Mouse (Mus musculus) myocyte (in vitro differentiated cells): ENCODE results near the gene Fam198b. TPM values are rescaled to one million over a fixed set of nuclear protein-coding genes. Genes with fewer than 3 reads are reported as not detected.

Experiments
- H3K27me3 ChIP-seq: one replicate; pipeline ENCODE4 v1.6.1; 2011; ENCODE audit not compliant: control insufficient read depth, insufficient read depth, insufficient read length
- H3K36me3 ChIP-seq: one replicate; pipeline ENCODE4 v1.6.1; 2011; ENCODE audit not compliant: control insufficient read depth, insufficient read depth
- H3K4me2 ChIP-seq: one replicate; pipeline ENCODE4 v1.6.1; 2011; ENCODE audit warnings: low read depth, control low read depth
- H3K4me3 ChIP-seq: one replicate; pipeline ENCODE4 v1.5.1; 2011; ENCODE audit warnings: mild to moderate bottlenecking, control low read depth, moderate library complexity
- H3K79me2 ChIP-seq: one replicate; pipeline ENCODE4 v1.6.1; 2011; ENCODE audit not compliant: control insufficient read depth, insufficient read depth
- H3ac ChIP-seq: one replicate; pipeline ENCODE4 v1.6.1; 2011; ENCODE audit not compliant: control insufficient read depth, insufficient read length
- CEBPB ChIP-seq: IDR thresholded peaks from 2 replicates; pipeline ENCODE4 v1.6.1; 2011; ENCODE audit warnings: mild to moderate bottlenecking, moderate library complexity; ENCODE audit not compliant: poor library complexity, insufficient read depth, severe bottlenecking
- E2F4 ChIP-seq: IDR thresholded peaks from one replicate; pipeline ENCODE4 v1.6.1; 2011; ENCODE audit warnings: mild to moderate bottlenecking, control low read depth, moderate library complexity; ENCODE audit not compliant: insufficient read depth
- MAX ChIP-seq: IDR thresholded peaks from one replicate; pipeline ENCODE4 v1.6.1; 2011; ENCODE audit warnings: low read depth, mild to moderate bottlenecking, control low read depth
- MYOD1 ChIP-seq, 3 experiments: IDR thresholded peaks; one replicate each; pipeline ENCODE4 v1.6.1; 2011; ENCODE audit warnings: control low read depth in 2 of 3, low read depth in 2 of 3, mild to moderate bottlenecking in 2 of 3, moderate library complexity in 1 of 3; ENCODE audit not compliant: insufficient read length in 2 of 3, control insufficient read depth in 1 of 3
- MYOG ChIP-seq, 3 experiments: IDR thresholded peaks; one replicate each; pipeline ENCODE4 v1.6.1; 2011; ENCODE audit warnings: control low read depth in 2 of 3, low read depth in 2 of 3, mild to moderate bottlenecking in 2 of 3; ENCODE audit not compliant: insufficient read length in 2 of 3, control insufficient read depth in 1 of 3, insufficient read depth in 1 of 3
- POLR2A ChIP-seq: IDR thresholded peaks from one replicate; pipeline ENCODE4 v1.6.1; 2011; ENCODE audit warnings: low read depth, mild to moderate bottlenecking, control low read depth, moderate library complexity; ENCODE audit not compliant: insufficient read length
- POLR2AphosphoS2 ChIP-seq: IDR thresholded peaks from one replicate; pipeline ENCODE4 v1.6.1; 2011; ENCODE audit warnings: low read depth, control low read depth; ENCODE audit not compliant: insufficient read length
- REST ChIP-seq: IDR thresholded peaks from one replicate; pipeline ENCODE4 v1.6.1; 2011; ENCODE audit warnings: mild to moderate bottlenecking, control low read depth, moderate library complexity; ENCODE audit not compliant: insufficient read depth, insufficient read length
- SRF ChIP-seq: IDR thresholded peaks from one replicate; pipeline ENCODE4 v1.6.1; 2011; ENCODE audit warnings: low read depth; ENCODE audit not compliant: control insufficient read depth, insufficient read length
- TCF12 ChIP-seq: IDR thresholded peaks from one replicate; pipeline ENCODE4 v1.6.1; 2011; ENCODE audit warnings: mild to moderate bottlenecking, control low read depth; ENCODE audit not compliant: poor library complexity, insufficient read depth, severe bottlenecking
- TCF3 ChIP-seq: IDR thresholded peaks from one replicate; pipeline ENCODE4 v1.6.1; 2011; ENCODE audit warnings: low read depth, control low read depth; ENCODE audit not compliant: insufficient read length
- USF1 ChIP-seq: IDR thresholded peaks from one replicate; pipeline ENCODE4 v1.6.1; 2011; ENCODE audit warnings: low read depth, mild to moderate bottlenecking, control low read depth, moderate library complexity
- polyA plus RNA-seq: library from polyadenylated mRNA; unstranded; fragments of >200 nt; fragmentation: generic; extraction: Trizol; gene quantifications from one replicate; pipeline ENCODE4 v1.2.1, GENCODE M21; 2012; ENCODE audit warnings: missing spikeins

Fam198b gene
- polyA plus RNA-seq, 1 experiment, result 1.8 TPM

DNA sequence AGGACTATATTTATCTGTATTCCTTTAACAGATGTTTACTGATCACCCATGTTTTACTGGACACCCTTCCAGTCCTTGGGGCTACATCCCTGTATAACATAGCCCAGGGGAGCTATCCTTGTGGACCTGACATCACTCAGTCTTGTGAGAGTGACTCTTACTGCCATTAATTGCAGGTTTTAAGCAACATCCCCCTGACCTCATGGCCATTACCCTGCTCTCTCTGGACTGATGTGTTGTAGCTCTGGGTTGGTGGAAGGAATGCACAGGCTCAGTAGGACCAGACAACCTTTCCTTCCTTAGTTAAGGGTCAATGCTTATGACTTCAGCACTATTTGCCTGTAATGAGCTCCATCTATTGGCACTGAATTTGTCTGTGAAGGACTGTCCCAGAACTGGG lies 14.2 kb downstream of the Fam198b start:
- no peak overlapping the region for H3K4me3 ChIP-seq
- no peak overlapping the region for H3ac ChIP-seq
- no peaks in the 10 kb centered on the region for H3K79me2 ChIP-seq
- H3K36me3 ChIP-seq, result no peaks in the 10 kb centered on the region
- no peaks in the 10 kb centered on the region for H3K27me3 ChIP-seq
- H3K4me2 ChIP-seq, result no peak overlapping the region
- TF ChIP-seq MAX (no peak), SRF (no peak), POLR2AphosphoS2 (no peak), REST (no peak), USF1 (no peak), POLR2A (no peak), MYOG (IDR thresholded peaks at IDR 0.05; ENCODE audit: control insufficient read depth in 1 of 3, insufficient read depth in 1 of 3, insufficient read length in 2 of 3, low read depth in 2 of 3) (no peak), TCF3 (no peak), TCF12 (no peak)

DNA sequence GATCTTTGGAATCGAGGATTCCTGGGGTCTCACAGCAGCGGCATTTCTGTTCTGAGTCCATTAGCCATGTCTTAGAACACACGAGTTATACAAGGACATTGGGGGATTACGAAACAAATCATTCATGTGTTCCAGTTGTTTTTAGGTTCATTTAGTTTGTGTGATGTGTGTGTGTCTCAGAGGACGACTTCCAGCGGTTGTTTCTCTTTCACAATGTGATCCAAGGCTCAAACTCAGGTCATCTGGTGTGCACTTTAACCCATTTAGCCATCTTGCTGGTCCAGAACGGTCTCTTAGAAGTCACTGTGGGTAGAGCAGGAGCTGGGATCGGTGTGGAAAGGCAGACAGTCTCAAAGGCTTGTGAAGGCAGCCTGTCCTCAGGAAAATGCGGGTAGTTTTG lies 15.6 kb downstream of the Fam198b start:
- no peaks in the 10 kb centered on the region for H3K36me3 ChIP-seq
- H3K79me2 ChIP-seq, result no peaks in the 10 kb centered on the region
- H3K4me3 ChIP-seq, result no peak overlapping the region
- no peaks in the 10 kb centered on the region for H3K27me3 ChIP-seq
- no peak overlapping the region for H3ac ChIP-seq
- no peak overlapping the region for H3K4me2 ChIP-seq
- TF ChIP-seq POLR2A (no peak), TCF12 (no peak), MYOG (IDR thresholded peaks at IDR 0.05; ENCODE audit: control insufficient read depth in 1 of 3, insufficient read depth in 1 of 3, insufficient read length in 2 of 3, low read depth in 2 of 3) (no peak), MYOD1 (IDR thresholded peaks at IDR 0.05; ENCODE audit: control insufficient read depth in 1 of 3, insufficient read length in 2 of 3, low read depth in 2 of 3) (no peak), E2F4 (no peak), USF1 (no peak), TCF3 (no peak), SRF (no peak)

DNA sequence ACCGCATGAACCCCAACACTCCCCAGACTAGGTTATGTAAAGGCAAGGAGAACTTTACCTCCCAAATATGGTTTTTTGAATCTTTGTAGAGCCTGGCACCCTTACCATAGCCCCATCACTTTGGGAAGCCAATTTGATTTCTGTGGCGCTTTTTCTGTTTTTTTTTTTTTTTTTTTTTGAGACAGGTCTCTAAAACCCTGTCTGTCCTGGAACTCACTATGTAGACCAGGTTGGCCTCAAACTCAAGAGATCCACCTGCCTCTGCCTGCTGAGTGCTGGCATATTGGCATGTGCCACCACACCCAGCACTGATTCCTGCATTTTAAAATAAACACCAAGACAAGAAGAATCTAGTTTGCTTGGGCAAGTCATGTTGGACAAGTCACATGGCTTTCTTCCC lies 16.2 kb downstream of the Fam198b start:
- Histone ChIP-seq H3K27me3 (no peaks in the 10 kb centered on the region), H3K79me2 (no peaks in the 10 kb centered on the region), H3ac (no peak overlapping the region), H3K36me3 (no peaks in the 10 kb centered on the region), H3K4me3 (no peak overlapping the region), H3K4me2 (no peak overlapping the region)
- no peak for TF ChIP-seq USF1
- no peak for TF ChIP-seq CEBPB
- no peak for TF ChIP-seq POLR2AphosphoS2
- TF ChIP-seq TCF3, result no peak
- no peak for TF ChIP-seq POLR2A
- TF ChIP-seq E2F4, result no peak
- TF ChIP-seq SRF, result no peak
- no peak for TF ChIP-seq MYOG (IDR thresholded peaks at IDR 0.05; ENCODE audit: control insufficient read depth in 1 of 3, insufficient read depth in 1 of 3, insufficient read length in 2 of 3, low read depth in 2 of 3)
- TF ChIP-seq MYOD1 (IDR thresholded peaks at IDR 0.05; ENCODE audit: control insufficient read depth in 1 of 3, insufficient read length in 2 of 3, low read depth in 2 of 3), result no peak
- no peak for TF ChIP-seq TCF12
- TF ChIP-seq MAX, result no peak

DNA sequence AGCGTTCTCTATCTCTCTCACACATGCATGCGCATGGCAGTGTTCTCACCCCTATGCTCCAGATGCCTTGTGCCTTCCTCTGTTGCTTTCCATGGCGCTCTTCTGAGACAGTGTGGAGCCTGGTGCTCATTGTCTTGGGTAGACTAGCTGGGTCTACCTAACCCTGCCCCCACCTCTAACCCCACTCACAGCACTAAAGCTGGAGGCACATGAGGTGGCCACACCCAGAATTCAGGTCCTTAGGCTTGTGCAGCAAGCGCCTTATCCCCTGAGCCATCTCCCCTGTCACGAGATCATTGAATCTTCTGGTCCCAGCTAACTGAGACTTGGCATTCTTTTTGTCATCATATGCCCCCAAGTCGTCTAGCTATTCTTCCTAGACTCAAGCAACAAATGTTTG lies 17.0 kb downstream of the Fam198b start:
- H3K36me3 ChIP-seq, result no peaks in the 10 kb centered on the region
- no peak overlapping the region for H3ac ChIP-seq
- no peak overlapping the region for H3K4me3 ChIP-seq
- no peaks in the 10 kb centered on the region for H3K79me2 ChIP-seq
- no peak overlapping the region for H3K4me2 ChIP-seq
- H3K27me3 ChIP-seq, result no peaks in the 10 kb centered on the region
- no peak for TF ChIP-seq USF1
- no peak for TF ChIP-seq MYOG (IDR thresholded peaks at IDR 0.05; ENCODE audit: control insufficient read depth in 1 of 3, insufficient read depth in 1 of 3, insufficient read length in 2 of 3, low read depth in 2 of 3)
- no peak for TF ChIP-seq SRF
- no peak for TF ChIP-seq POLR2AphosphoS2
- no peak for TF ChIP-seq CEBPB
- no peak for TF ChIP-seq REST
- TF ChIP-seq TCF3, result no peak
- no peak for TF ChIP-seq POLR2A
- no peak for TF ChIP-seq MAX
- no peak for TF ChIP-seq TCF12

DNA sequence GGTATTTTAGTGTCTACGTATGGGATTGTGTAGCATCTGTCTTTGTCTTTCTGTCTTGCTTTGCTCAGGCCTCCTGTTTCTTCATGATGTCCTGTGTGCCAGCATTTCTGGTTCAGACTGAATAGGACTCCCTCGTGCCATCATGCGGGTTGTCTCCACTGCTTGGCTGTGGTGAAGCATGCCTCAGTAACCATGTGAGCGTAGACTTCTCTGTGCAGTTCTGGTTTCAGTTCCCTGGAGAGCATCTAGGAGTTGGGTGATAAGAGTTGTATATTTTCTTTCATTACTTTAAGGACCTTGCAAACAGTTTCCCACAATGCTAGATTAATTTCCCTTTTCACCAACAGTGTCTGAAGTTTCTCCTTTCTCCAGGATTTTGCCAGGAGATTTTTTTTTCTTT lies 17.4 kb downstream of the Fam198b start:
- no peak overlapping the region for H3K4me3 ChIP-seq
- H3ac ChIP-seq, result no peak overlapping the region
- H3K27me3 ChIP-seq, result no peaks in the 10 kb centered on the region
- H3K79me2 ChIP-seq, result no peaks in the 10 kb centered on the region
- H3K36me3 ChIP-seq, result no peaks in the 10 kb centered on the region
- no peak overlapping the region for H3K4me2 ChIP-seq
- TF ChIP-seq MAX (no peak), USF1 (no peak), TCF3 (no peak), REST (no peak), MYOD1 (IDR thresholded peaks at IDR 0.05; ENCODE audit: control insufficient read depth in 1 of 3, insufficient read length in 2 of 3, low read depth in 2 of 3) (no peak), TCF12 (no peak), POLR2AphosphoS2 (no peak), MYOG (IDR thresholded peaks at IDR 0.05; ENCODE audit: control insufficient read depth in 1 of 3, insufficient read depth in 1 of 3, insufficient read length in 2 of 3, low read depth in 2 of 3) (no peak), POLR2A (no peak), E2F4 (no peak), CEBPB (no peak), SRF (no peak)
